Mouse (Mus musculus) forebrain, embryonic 16.5 days (tissue): ENCODE results near the gene Nectin2. TPM values are rescaled to one million over a fixed set of nuclear protein-coding genes. Genes with fewer than 3 reads are reported as not detected.

Experiments used
- ATAC-seq: fragments of 200-750 bp; cut with Nextera tagmentation; 2 replicates; pipeline ENCODE4 v1.8.0; 2017; ENCODE audit warnings: mild to moderate bottlenecking, moderate library complexity
- H3K27ac ChIP-seq: fragments of 300-500 bp; sonication (generic); 2 replicates; pipeline ENCODE4 v1.5.1; 2014; ENCODE audit warnings: low read length, control low read depth
- H3K27me3 ChIP-seq: fragments of 300-500 bp; sonication (generic); replicated peaks from 2 replicates; pipeline ENCODE4 v1.6.1; 2014; ENCODE audit warnings: low read length; ENCODE audit not compliant: control insufficient read depth, insufficient read depth
- H3K36me3 ChIP-seq: fragments of 300-500 bp; sonication (generic); 2 replicates; pipeline ENCODE4 v1.6.1; 2014; ENCODE audit not compliant: control insufficient read depth, insufficient read depth
- H3K4me1 ChIP-seq: fragments of 300-500 bp; sonication (generic); replicated peaks from 2 replicates; pipeline ENCODE4 v1.6.1; 2014; ENCODE audit warnings: low read length; ENCODE audit not compliant: control insufficient read depth, insufficient read depth
- H3K4me2 ChIP-seq: fragments of 300-500 bp; sonication (generic); 2 replicates; pipeline ENCODE4 v1.6.1; 2014; ENCODE audit warnings: mild to moderate bottlenecking, low read length, control low read depth
- H3K4me3 ChIP-seq: fragments of 300-500 bp; sonication (generic); replicated peaks from 2 replicates; pipeline ENCODE4 v1.5.1; 2014; ENCODE audit warnings: mild to moderate bottlenecking, low read length, control low read depth
- H3K9ac ChIP-seq: fragments of 300-500 bp; sonication (generic); replicated peaks from 2 replicates; pipeline ENCODE4 v1.6.1; 2014; ENCODE audit warnings: low read depth, low read length, control low read depth
- H3K9me3 ChIP-seq: fragments of 300-500 bp; sonication (generic); 2 replicates; pipeline ENCODE4 v1.6.1; 2016; ENCODE audit warnings: low read length; ENCODE audit not compliant: control insufficient read depth
- WGBS: fragments of 180-500 bp; shearing (Covaris S2); extraction: QIAGEN DNeasy Blood & Tissue Kit; methylation state at CpG from one replicate; pipeline ENCODE4 v1.1.7; 2014; 5-methylcytosine and 5-hydroxymethylcytosine counted together
- polyA plus RNA-seq: library from polyadenylated mRNA; unstranded; fragments of >200 nt; fragmentation: Nextera tagmentation; extraction: Ambion mirVana; gene quantifications from 2 replicates; pipeline ENCODE4 v1.2.1, GENCODE M21; 2015

Gene Nectin2
- polyA plus RNA-seq, 1 experiment from 2014 or later = 48.4 TPM

- no peak overlapping the region for H3K27ac ChIP-seq
- no peak for ATAC-seq
- WGBS = 95% methylated on average over 4 of the region's 4 CpGs
- H3K27me3 ChIP-seq = no peaks in the 10 kb centered on the region
- no peaks in the 10 kb centered on the region for H3K9me3 ChIP-seq
- peaks cover 1% of the 10 kb centered on the region for H3K4me1 ChIP-seq
- no peak overlapping the region for H3K4me2 ChIP-seq
- H3K9ac ChIP-seq = no peak overlapping the region
- peaks cover 12% of the 10 kb centered on the region; the same call in 1 of the 2 replicates for H3K36me3 ChIP-seq
- no peak overlapping the region for H3K4me3 ChIP-seq
These were observed 45.8 kb downstream of the Nectin2 start for GRCm38 (mm10) chr7:19704475-19704874.

DNA sequence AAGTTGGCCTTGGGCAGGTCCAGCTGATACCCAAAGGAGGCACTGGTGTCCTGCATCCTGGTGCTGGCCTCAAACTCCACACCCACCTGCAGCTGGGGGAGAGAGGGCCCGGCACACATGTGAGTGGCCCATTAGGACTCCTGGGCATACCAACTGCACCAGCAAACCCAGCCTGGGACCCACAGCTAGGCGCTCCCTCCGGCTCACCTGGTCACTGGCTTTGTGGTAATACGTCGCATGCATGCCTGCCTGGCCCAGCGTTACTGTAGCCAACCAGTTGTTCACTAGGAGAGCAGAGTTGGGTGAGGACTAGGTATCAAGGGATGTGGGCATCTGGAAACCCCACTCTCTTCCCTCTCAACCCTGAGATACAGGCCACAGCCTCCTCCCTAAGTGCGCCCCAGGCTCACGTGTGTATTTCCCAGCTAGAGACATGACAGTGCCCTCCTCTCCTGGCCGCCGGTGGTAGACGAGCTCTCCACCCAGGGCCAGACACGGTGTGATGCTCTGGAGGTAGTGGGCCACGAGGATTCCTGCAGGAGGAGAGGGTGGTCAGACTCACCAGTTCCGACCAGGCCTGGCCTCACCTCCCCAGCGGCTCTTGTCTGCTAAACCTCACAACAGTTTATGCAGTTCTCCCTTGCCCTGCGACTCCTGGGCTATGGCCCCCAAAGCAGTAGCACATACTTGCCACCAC, 47.3 kb downstream of the Nectin2 start:
- no peaks in the 10 kb centered on the region for H3K9me3 ChIP-seq
- H3K27me3 ChIP-seq = no peaks in the 10 kb centered on the region
- no peak overlapping the region for H3K9ac ChIP-seq
- peaks cover 13% of the 10 kb centered on the region for H3K4me1 ChIP-seq
- peaks cover 5% of the 10 kb centered on the region; the same call in 1 of the 2 replicates for H3K36me3 ChIP-seq
- no peak overlapping the region for H3K27ac ChIP-seq
- 94% methylated on average over 16 of the region's 16 CpGs for WGBS
- ATAC-seq = no peak
- H3K4me3 ChIP-seq = no peak overlapping the region
- no peak overlapping the region for H3K4me2 ChIP-seq

GRCm38 (mm10) chr7:19701069-19701761, 49.1 kb downstream of the Nectin2 start:
- H3K4me3 ChIP-seq = no peak overlapping the region
- peak overlapping the region; percentile 4; the same call in 1 of the 2 replicates for H3K27ac ChIP-seq
- no peaks in the 10 kb centered on the region for H3K9me3 ChIP-seq
- H3K36me3 ChIP-seq = no peaks in the 10 kb centered on the region
- H3K4me2 ChIP-seq = no peak overlapping the region
- H3K4me1 ChIP-seq = peaks cover 13% of the 10 kb centered on the region
- WGBS = 30% methylated on average over 22 of the region's 22 CpGs
- H3K9ac ChIP-seq = no peak overlapping the region
- no peaks in the 10 kb centered on the region for H3K27me3 ChIP-seq
- peak; percentile 26; the same call in 1 of the 2 replicates for ATAC-seq

DNA sequence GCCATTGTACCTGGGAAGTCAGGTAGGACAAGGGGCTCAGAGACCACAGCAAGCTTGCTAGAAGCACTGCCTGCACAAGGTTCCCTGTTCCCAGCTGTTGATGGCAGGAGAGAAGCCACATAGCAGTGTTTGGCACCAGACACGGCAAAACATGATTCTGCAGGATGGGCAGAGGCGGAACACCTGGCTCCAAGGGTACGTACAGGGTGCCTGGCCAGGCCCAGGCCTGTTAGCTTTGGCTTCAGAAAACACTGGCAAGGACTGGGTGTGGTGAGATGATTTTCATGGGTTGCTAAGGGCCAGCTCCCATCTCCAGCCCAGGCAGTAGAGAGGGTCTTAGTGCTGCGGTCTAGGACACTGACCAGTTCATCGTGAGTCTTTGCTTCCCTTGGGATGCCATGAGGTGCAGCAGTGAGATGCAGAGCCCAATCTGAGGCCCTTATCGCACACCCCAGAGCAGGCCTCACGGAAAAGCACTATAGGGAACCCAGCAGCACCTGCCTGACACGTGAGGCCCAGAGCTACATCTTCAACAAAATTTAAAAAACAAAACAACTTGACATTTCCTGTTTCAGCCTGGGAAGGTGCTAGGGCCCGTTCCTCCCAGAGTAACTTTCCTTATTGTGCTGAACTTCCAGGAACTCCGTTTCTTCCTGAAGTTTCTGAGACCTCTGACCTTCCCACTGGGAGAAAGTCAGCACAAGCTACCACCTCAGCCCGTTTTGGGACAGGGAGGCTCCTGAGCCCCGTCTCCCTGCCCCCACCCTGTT, 49.8 kb downstream of the Nectin2 start:
- Histone ChIP-seq H3K27ac (no peak overlapping the region), H3K4me2 (no peak overlapping the region)
- no peak for ATAC-seq

DNA sequence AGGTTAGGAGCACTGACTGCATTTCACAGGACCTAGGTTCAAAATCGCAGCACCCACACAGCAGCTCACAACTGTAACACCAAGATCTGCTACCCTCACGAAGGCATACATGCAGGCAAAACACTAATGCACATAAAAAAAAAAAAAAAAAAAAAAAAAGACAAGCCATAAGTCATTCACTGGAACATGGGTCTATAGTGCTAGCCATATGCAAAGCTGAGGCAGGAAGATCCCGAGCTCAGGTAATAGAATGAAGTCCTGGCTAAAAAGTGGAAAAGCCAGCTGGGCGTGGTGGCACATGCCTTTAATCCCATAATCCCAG, 50.5 kb downstream of the Nectin2 start:
- ATAC-seq = no peak
- no peaks in the 10 kb centered on the region for H3K9me3 ChIP-seq
- no peaks in the 10 kb centered on the region for H3K27me3 ChIP-seq
- H3K4me1 ChIP-seq = peaks cover 13% of the 10 kb centered on the region
- no peak overlapping the region for H3K4me2 ChIP-seq
- WGBS = 87% methylated on average over 4 of the region's 4 CpGs
- H3K4me3 ChIP-seq = no peak overlapping the region
- no peaks in the 10 kb centered on the region for H3K36me3 ChIP-seq
- H3K27ac ChIP-seq = no peak overlapping the region
- H3K9ac ChIP-seq = no peak overlapping the region

More for the DNA sequence above, 49.8 kb downstream of the Nectin2 start:
- WGBS = 64% methylated on average over 12 of the region's 12 CpGs
- no peak overlapping the region for H3K4me3 ChIP-seq
- H3K9me3 ChIP-seq = no peaks in the 10 kb centered on the region
- H3K36me3 ChIP-seq = no peaks in the 10 kb centered on the region
- no peak overlapping the region for H3K9ac ChIP-seq
- H3K4me1 ChIP-seq = peaks cover 13% of the 10 kb centered on the region
- H3K27me3 ChIP-seq = no peaks in the 10 kb centered on the region

- 1% methylated on average over 20 of the region's 20 CpGs for WGBS
- peak; percentile 63 for ATAC-seq
- Histone ChIP-seq H3K4me3 (peak within 1 kb of the TSS; percentile 37), H3K36me3 (no peaks in the 10 kb centered on the region), H3K4me1 (peaks cover 13% of the 10 kb centered on the region), H3K9ac (peak within 1 kb of the TSS; percentile 48), H3K4me2 (peak within 1 kb of the TSS; percentile 56), H3K27ac (no peak within 1 kb of the TSS), H3K27me3 (no peaks in the 10 kb centered on the region), H3K9me3 (no peaks in the 10 kb centered on the region)
These were observed 51.1 kb downstream of the Nectin2 start, which contains the start of gene Apoe for GRCm38 (mm10) chr7:19698907-19699826. Gene Apoe, minus strand, starts transcription at chr7:19699188.

- 0 out of 2 replicates have a peak, but pooled peaks have one; percentile 4 for ATAC-seq
- H3K27ac ChIP-seq = no peak overlapping the region
- peak overlapping the region; percentile 37 for H3K4me3 ChIP-seq
- peak overlapping the region; percentile 48 for H3K9ac ChIP-seq
- WGBS = 3% methylated on average over 28 of the region's 28 CpGs
- no peaks in the 10 kb centered on the region for H3K27me3 ChIP-seq
- no peaks in the 10 kb centered on the region for H3K9me3 ChIP-seq
- no peaks in the 10 kb centered on the region for H3K36me3 ChIP-seq
- H3K4me1 ChIP-seq = peaks cover 14% of the 10 kb centered on the region
- peak overlapping the region; percentile 56 for H3K4me2 ChIP-seq
These were observed 52.1 kb downstream of the Nectin2 start for GRCm38 (mm10) chr7:19697949-19698906.

GRCm38 (mm10) chr7:19696336-19696873, 53.9 kb downstream of the Nectin2 start:
- Histone ChIP-seq H3K27ac (no peak overlapping the region), H3K4me3 (no peak overlapping the region), H3K36me3 (no peaks in the 10 kb centered on the region), H3K4me2 (no peak overlapping the region), H3K4me1 (peaks cover 16% of the 10 kb centered on the region), H3K27me3 (no peaks in the 10 kb centered on the region), H3K9me3 (no peaks in the 10 kb centered on the region), H3K9ac (no peak overlapping the region)
- ATAC-seq = no peak
- 96% methylated on average over 34 of the region's 34 CpGs for WGBS
